Mouse (Mus musculus) lung, postnatal 10 days (tissue): ENCODE measurements at regions not wholly inside any gene's neighbourhood (a gene's known extent, or its start where the extent isn't known, plus 50 kb on each side); places are given as distances from the start of the nearest gene placed in this dataset.

Source experiments
- DNase-seq: peaks from one replicate; pipeline ENCODE4 v3.0.0; 2021

- DNase-seq = no peak
Measured at GRCm38 (mm10) chr15:62056889-62057288, 1134.1 kb upstream of the A1bg start.

- DNase-seq = peak; percentile 25
Measured at GRCm38 (mm10) chr15:62056401-62056800, 1133.6 kb upstream of the A1bg start.

GRCm38 (mm10) chr15:62055011-62055410 lies 1132.2 kb upstream of the A1bg start:
- no peak for DNase-seq

GRCm38 (mm10) chr15:62053420-62054239 lies 1130.8 kb upstream of the A1bg start:
- no peak for DNase-seq

- peak; percentile 51 for DNase-seq
Measured at GRCm38 (mm10) chr15:62049416-62049815, 1126.6 kb upstream of the A1bg start.

- DNase-seq = no peak
Measured at GRCm38 (mm10) chr15:62048981-62049380, 1126.2 kb upstream of the A1bg start.

- DNase-seq = no peak
Measured at GRCm38 (mm10) chr15:62046276-62046675, 1123.5 kb upstream of the A1bg start.

GRCm38 (mm10) chr15:62044654-62045335 lies 1122.0 kb upstream of the A1bg start:
- DNase-seq = no peak

GRCm38 (mm10) chr15:62043617-62044392 lies 1121.0 kb upstream of the A1bg start:
- DNase-seq = peak; percentile 37

GRCm38 (mm10) chr15:62042924-62043504 lies 1120.2 kb upstream of the A1bg start:
- no peak for DNase-seq
